Mouse (Mus musculus) large intestine, adult 2 months (tissue): ENCODE data around the gene AY074887. TPM values are rescaled to one million over a fixed set of nuclear protein-coding genes. Genes with fewer than 3 reads are reported as not detected.
"Not testable (repeated sequence)": the region's sequence is repeated elsewhere in the genome, so short reads cannot be mapped to it uniquely, and the experiment has no call there.

Experiments used
- DNase-seq: peaks from one replicate; pipeline ENCODE4 v3.0.0-alpha.2; 2012; ENCODE audit warnings: low read depth, low spot score
- WGBS: fragments of 180-500 bp; shearing (Covaris S2); methylation state at CpG from one replicate; pipeline ENCODE4 v1.1.7; 2018; 5-methylcytosine and 5-hydroxymethylcytosine counted together
- polyA plus RNA-seq: library from polyadenylated mRNA; depleted of rRNA; stranded (reverse); fragments of >200 nt; gene quantifications from 2 replicates; pipeline ENCODE4 v1.2.3, GENCODE M21; 2012; rRNA removed

Gene AY074887
- polyA plus RNA-seq, result not detected in 2 replicates

DNA sequence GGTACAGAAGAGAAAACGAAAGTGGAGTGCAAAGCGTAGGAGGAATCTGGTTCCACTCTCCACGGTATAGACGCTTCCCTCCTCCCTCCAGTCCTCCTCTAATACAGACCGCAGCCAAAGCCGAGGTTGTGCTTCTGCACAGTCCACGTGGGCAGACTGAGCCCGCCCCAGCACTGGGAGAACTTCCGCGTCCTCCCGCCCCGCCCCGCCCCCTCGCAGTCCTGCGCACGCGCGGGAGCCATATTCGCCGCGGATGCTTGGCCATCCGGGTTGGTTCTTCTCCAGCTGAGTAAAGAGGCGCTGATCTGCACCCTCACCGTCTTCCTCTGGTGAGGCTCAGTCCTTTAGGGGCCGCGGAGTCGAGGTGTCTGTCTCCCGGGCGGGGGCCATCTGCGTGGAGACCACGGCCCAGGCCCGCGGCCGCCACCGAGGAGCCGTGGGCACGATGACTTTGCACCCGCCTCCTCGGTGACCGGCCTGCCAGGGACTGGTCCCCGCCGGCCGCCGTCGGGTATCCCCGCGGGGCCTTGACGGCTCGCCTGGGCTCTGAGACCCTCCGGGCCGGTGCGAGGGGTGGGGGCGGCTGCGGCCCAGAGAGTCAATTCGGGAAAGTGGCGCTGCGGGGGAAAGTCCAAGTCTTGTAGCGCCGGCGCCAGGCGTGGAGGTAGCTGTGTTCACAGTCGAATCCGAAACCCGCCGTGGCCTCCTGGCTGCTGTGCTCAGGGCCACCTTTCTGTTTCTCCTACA, at the start of gene AY074887, which contains the start of gene Psma4:
TSS of gene AY074887 (minus strand) at position 424 of the 747 bp plus-strand sequence.
TSS of gene Psma4 (plus strand) at position 216 of the 747 bp plus-strand sequence.
- peak; percentile 78 for DNase-seq
- WGBS, result under 1% methylated on average over 65 of the region's 65 CpGs

DNA sequence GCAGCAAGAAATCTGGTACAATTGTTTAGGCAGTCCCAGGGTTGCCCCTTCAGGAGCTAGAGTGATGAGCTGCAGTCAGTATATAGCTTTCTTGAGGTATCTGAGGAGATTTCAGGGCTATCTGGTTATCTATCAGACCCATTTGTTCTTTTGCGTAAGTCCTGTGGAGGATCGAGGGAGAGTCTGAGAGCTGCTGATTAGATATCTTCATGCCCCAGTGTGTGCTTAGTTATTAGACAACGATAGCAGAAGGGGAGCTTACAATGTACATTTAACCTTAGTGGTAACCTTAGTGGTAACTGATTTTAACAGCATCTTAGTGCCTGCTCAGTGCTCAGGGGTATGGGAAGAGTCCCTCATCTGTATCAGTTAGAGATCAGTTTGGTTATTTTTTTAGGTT, 44.8 kb upstream of the AY074887 start:
- WGBS, result 84% methylated on average over 3 of the region's 3 CpGs
- no peak for DNase-seq

GRCm38 (mm10) chr9:54994381-54994780, 43.6 kb upstream of the AY074887 start:
- 58% methylated on average over 3 of the region's 3 CpGs for WGBS
- no peak for DNase-seq

GRCm38 (mm10) chr9:54990362-54990761, 39.6 kb upstream of the AY074887 start:
- WGBS, result 72% methylated on average over 3 of the region's 3 CpGs
- DNase-seq, result no peak

GRCm38 (mm10) chr9:54982401-54982800, 31.6 kb upstream of the AY074887 start:
- 27% methylated on average over 7 of the region's 7 CpGs for WGBS
- no peak for DNase-seq

DNA sequence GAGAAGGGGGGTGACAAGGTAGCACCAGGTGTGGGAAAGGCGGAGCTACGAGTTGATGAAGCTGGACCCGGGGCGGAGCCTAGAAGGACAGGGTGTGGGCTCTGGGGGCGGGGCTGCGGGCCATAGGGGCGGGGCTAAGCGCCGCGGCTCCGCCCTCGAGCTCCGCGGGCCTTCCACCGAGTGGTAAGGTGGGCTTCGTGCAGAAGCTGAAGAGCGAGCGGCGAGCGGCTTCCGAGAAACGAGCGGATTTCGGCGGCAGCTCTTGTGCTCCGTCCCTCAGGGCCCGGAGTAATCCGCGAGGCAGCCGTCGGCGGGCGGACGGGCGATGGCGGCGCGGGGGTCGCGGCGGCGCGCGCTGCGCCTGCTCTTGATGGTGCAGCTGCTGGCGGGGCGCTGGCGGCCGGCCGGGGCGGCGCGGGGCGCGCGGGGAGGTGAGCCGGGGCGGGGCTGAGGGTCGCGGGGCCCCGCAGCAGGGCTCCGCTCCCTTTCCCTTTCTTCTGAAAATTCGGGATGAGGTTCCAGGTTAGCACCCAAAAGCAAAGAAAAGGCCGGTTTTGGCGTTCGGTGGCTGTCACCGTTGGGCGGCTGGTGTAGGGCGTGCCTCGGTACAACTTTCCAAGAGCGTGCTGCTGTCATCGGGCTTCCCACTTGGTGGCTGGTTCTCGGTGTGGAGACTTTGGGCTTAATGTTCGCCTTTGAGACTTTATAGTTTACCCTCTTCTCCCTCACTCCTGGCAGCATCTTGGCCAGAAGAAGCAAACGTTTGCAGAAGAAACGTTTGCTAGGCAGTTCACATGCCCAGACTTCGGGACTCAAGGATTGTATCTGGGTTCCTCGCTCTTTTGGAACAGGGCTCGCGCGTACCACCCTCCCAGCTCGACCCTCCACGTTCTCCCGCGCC, 30.7 kb upstream of the AY074887 start:
- peak; percentile 10 for DNase-seq
- under 1% methylated on average over 84 of the region's 85 CpGs for WGBS

GRCm38 (mm10) chr9:54980674-54981073, 29.9 kb upstream of the AY074887 start, which contains the start of gene Chrna5:
Gene Chrna5, plus strand, starts transcription at chr9:54980880.
- DNase-seq, result no peak
- WGBS, result 68% methylated on average over 8 of the region's 8 CpGs

- DNase-seq, result no peak
- WGBS, result 52% methylated on average over 8 of the region's 8 CpGs
Observed at GRCm38 (mm10) chr9:54969972-54970637, 19.3 kb upstream of the AY074887 start.

- no peak for DNase-seq
Observed at GRCm38 (mm10) chr9:54963669-54964068, 12.9 kb upstream of the AY074887 start.

DNA sequence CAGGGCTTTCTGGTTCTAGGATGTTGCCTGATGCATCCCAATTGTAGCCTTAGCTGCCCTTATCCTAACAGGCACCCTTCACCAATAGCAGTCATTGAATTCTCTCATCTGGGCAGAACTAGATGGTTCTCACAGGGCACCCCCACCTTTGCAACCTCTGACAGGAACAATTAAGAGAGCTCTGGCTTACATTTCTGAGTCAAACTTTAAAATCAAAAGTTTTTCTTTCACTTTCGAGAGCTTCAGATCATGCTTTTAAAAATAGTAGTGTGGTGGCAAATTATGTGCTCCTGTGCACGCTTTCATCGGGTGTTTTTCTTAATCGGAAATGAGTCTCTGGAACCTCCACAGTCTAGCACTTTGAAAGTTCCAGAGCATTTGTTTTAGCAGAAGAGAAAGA, 10.3 kb upstream of the AY074887 start:
- DNase-seq, result no peak
- 72% methylated on average over 4 of the region's 4 CpGs for WGBS

GRCm38 (mm10) chr9:54950162-54950561, 636 bp downstream of the AY074887 start:
- WGBS, result 31% methylated on average over 8 of the region's 8 CpGs
- not testable (repeated sequence) for DNase-seq

- DNase-seq, result no peak
Observed at GRCm38 (mm10) chr9:54949465-54949864, 1.3 kb downstream of the AY074887 start.

GRCm38 (mm10) chr9:54946256-54946655, 4.5 kb downstream of the AY074887 start:
- WGBS, result 76% methylated on average over 16 of the region's 16 CpGs
- DNase-seq, result no peak

DNA sequence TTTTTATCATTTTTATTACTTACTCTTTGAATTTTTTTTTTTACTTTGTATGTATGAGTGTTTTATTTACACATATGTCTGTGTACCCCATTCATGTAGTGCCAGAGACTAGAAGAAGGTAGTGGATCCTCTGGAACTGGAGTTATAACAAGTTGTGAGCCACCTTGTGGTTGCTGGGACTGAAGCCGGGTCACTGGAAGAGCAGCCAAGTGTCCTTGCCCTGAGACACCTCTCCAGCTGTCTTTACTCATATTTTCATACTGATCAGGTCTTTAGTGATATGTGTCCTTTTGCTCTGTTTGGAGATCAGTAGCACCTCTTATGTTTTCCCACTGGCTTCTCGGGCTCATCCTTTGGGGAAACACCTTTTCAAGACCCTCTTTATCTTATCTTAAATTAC, 6.3 kb downstream of the AY074887 start:
- no peak for DNase-seq
- WGBS, result 69% methylated on average over 2 of the region's 2 CpGs

- no peak for DNase-seq
- WGBS, result 78% methylated on average over 4 of the region's 4 CpGs
Observed at GRCm38 (mm10) chr9:54942071-54942470, 8.7 kb downstream of the AY074887 start.

GRCm38 (mm10) chr9:54932379-54932778, 18.4 kb downstream of the AY074887 start:
- 51% methylated on average over 2 of the region's 2 CpGs for WGBS

GRCm38 (mm10) chr9:54931765-54932164, 19.0 kb downstream of the AY074887 start:
- 29% methylated on average over 1 of the region's 1 CpGs for WGBS
- no peak for DNase-seq

More at GRCm38 (mm10) chr9:54932379-54932778, 18.4 kb downstream of the AY074887 start:
- no peak for DNase-seq

DNA sequence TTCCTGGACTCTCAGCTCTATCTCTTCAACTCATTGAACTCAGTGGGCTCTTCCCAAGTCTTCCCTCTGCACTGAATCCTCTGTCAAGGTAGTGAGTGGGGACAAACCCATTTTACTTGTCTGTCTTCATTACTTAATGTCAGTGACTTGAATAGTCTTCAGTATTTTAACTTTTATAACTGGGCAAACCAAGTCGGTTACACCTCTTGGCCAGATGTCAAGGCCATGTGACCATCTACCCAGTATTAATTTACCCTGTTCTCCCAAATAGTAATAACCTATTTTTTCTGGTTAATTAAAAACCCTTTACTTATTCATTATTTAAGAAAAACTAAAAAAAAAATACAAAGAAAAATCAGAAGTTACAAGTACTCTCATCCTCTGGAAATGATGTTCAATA, 20.1 kb downstream of the AY074887 start:
- DNase-seq, result no peak
- 57% methylated on average over 1 of the region's 1 CpGs for WGBS

GRCm38 (mm10) chr9:54919946-54920345, 30.9 kb downstream of the AY074887 start:
- 21% methylated on average over 4 of the region's 4 CpGs for WGBS
- DNase-seq, result no peak

GRCm38 (mm10) chr9:54918781-54919180, 32.0 kb downstream of the AY074887 start:
- 38% methylated on average over 5 of the region's 5 CpGs for WGBS
- DNase-seq, result no peak
